Mouse (Mus musculus) embryo, embryonic 9.5 days (tissue): ENCODE measurements around the gene Mapk8.

Experiments used
- DNase-seq: peaks from one replicate; pipeline ENCODE4 v3.0.0-alpha.2; 2017; ENCODE audit errors: extremely low spot score

Gene Mapk8

GRCm38 (mm10) chr14:33348146-33348545, 98.8 kb downstream of the Mapk8 start:
- DNase-seq, result no peak

GRCm38 (mm10) chr14:33347738-33348137, 99.2 kb downstream of the Mapk8 start:
- no peak for DNase-seq

DNA sequence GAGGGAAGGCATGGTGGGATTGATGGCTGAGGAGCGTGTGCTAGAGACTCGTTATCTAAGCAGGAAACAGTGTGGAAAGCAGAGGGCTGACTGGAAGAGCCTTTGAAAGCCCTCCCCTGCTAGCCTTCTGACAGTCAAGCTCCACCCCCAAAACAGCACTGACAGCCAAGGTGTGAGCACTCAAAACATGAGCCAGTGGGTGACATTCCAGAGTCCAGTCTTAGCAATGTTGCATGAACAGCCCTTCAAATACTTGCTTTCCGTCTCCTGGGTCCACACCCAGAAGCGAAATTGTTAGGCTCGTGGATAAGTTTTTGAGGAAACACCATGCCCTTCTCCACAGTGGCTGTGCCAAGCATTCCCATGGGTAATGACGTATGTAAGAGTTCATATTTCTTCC, 100.4 kb downstream of the Mapk8 start:
- DNase-seq, result no peak

DNA sequence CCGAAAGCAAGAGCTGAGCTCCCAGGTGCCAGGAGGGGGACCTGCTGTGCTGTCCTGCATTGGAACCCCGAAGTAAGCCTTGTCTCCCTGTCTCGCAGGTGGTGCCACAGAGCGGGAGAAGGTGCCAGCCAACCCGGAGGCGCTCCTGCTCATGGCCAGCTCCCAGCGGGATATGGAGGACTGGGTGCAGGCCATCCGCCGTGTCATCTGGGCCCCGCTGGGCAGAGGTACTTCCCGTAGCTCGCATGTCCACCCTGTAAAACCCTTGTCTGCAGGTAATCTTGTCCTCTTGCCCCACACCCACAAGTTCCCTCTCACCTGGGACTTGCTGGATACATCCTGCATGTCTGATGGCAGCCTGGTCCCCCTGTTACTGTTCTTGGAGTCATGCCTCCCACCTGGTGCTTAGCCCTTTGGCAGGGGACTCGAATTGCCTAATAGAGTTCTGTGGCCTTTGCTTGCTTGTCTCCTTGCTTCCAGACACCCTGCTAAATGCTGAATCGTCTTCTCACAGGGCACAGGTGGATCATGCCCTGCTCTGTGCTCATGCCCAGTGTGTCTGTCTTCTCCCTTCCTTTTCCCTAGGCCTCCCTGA, 103.7 kb downstream of the Mapk8 start:
- DNase-seq, result no peak

DNA sequence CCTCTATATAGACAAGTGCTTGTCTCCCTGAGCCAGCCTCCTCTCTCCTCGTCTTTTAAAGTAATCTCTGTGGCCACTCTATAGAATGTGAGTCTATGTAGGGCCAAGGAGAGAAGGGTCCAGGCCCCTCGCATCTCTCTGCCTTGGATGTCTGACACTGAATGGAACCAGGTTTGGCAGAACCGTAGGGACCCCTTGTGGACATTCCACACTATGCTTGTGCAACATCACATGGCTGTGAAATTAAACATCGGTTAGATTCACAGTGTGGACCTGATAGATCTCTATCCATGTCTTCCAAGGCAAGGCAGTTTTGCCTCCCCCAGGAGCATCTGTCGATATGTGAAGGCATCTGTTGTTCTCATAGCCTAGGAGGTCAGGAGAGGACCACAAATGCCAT, 108.3 kb downstream of the Mapk8 start:
- no peak for DNase-seq

DNA sequence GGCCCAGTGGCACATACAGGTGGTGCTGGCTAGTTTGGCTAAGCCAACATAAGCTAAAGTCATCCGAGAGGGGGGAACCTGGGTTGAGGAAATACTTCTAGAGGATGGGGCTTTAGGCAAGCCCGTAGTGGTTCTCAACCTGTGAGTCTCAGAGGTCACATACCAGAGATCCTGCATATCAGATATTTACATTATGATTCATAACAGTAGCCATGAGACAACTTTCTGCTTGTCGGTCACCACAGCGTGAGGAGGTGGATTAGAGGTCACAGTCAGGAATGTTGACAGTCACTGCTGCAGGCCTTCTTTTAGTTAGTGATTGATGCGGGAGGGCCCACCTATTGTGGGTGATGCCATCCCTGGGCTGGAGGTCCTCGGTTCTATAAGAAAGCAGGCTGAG, 111.2 kb downstream of the Mapk8 start:
- no peak for DNase-seq

- DNase-seq, result no peak
Measured at GRCm38 (mm10) chr14:33334402-33334801, 112.6 kb downstream of the Mapk8 start.

- no peak for DNase-seq
Measured at GRCm38 (mm10) chr14:33333833-33334232, 113.1 kb downstream of the Mapk8 start.

DNA sequence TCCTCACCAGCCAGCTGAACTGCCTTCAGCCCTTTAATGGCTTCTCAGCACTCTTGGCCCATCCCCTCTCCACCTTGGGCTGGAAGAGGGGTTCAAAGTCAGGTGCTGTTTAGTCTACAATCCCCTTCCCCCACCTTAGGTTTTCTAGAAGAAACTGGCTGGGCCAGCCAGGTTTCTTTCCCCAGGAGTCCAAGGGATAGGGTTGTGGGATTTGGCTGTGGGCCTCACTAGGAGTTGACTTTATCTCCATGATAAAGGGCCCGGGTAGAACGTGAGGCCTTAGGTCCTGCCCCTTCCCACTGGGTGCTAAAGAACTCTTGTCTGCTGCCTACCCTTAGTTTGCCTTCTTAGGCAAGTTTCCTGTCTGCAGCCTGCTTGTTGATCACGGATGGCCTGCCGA, 115.3 kb downstream of the Mapk8 start:
- DNase-seq, result no peak

GRCm38 (mm10) chr14:33330986-33331385, 116.0 kb downstream of the Mapk8 start:
- DNase-seq, result no peak

DNA sequence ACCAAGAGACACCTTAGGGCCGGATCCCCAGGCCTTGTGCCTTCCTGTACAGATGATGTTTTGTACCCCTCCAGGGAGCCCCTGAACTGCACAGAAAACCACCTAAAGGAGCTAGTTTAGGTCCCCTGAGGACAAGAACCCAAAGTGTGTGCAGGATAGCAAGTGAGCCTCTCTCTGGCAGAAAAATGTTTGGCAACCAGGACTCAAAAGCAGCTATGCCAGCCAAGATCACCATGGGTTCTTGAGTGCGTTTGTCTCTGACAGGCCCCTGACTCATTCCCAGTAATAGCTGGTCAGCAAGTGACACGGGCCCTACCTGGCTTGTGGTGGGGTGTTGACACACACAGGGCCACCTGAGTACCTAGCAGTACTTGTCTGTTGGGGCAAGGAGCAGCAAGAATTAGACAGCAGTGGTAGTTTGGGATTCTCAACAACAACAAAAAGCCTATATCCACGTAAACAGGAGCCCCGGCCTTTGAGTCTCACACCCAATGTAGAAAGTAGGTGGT, 117.6 kb downstream of the Mapk8 start:
- no peak for DNase-seq

DNA sequence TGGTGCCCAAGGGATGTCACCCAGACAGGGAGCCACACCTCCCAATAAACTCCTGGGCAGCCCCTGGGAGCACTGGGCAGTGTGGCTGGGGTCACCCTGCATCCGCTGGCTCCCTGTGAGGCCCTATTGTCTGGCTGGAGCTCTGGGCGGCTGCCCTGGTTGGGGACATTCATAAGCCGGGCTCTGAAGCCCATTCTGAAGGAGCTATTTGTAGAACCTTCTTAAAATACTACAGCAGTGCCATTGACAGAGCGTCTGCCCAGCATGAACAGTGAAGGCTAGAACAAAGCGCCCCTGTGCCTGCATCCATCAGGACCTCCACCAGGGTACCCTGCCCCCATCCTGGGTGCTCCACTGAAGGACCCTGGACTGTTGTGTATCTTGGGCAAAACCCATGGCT, 118.6 kb downstream of the Mapk8 start:
- DNase-seq, result no peak
